Mouse (Mus musculus) monocyte, adult 5-6 weeks (primary cell): ENCODE measurements at regions not wholly inside any gene's neighbourhood (a gene's known extent, or its start where the extent isn't known, plus 50 kb on each side); places are given as distances from the start of the nearest gene placed in this dataset.
"Not testable (repeated sequence)": the region's sequence is repeated elsewhere in the genome, so short reads cannot be mapped to it uniquely, and the experiment has no call there.

Experiments used
- ATAC-seq: fragments of 153-309, 156-312 bp; replicated peaks from 2 replicates; pipeline ENCODE4 v1.8.0; 2017; ENCODE audit warnings: mild to moderate bottlenecking; ENCODE audit not compliant: low TSS enrichment, insufficient number of reproducible peaks, severe bottlenecking, poor library complexity, low FRiP score

- peak; percentile 59 for ATAC-seq
These were observed 84.7 kb upstream of the Tbl1xr1 start for GRCm38 (mm10) chr3:21991681-21992152.

- ATAC-seq = no peak
These were observed 84.2 kb upstream of the Tbl1xr1 start for GRCm38 (mm10) chr3:21992203-21992602.

GRCm38 (mm10) chr3:21993961-21994360 lies 82.5 kb upstream of the Tbl1xr1 start:
- ATAC-seq = no peak

GRCm38 (mm10) chr3:21995566-21996391 lies 80.7 kb upstream of the Tbl1xr1 start:
- no peak for ATAC-seq

GRCm38 (mm10) chr3:21997387-21997786 lies 79.1 kb upstream of the Tbl1xr1 start:
- no peak for ATAC-seq

- no peak for ATAC-seq
These were observed 71.0 kb upstream of the Tbl1xr1 start for GRCm38 (mm10) chr3:22005456-22005855.

GRCm38 (mm10) chr3:22006113-22006512 lies 70.3 kb upstream of the Tbl1xr1 start:
- ATAC-seq = no peak

- no peak for ATAC-seq
These were observed 69.8 kb upstream of the Tbl1xr1 start for GRCm38 (mm10) chr3:22006651-22007050.

GRCm38 (mm10) chr3:22007736-22008135 lies 68.7 kb upstream of the Tbl1xr1 start:
- no peak for ATAC-seq

GRCm38 (mm10) chr3:22008432-22008831 lies 68.0 kb upstream of the Tbl1xr1 start:
- ATAC-seq = no peak

- ATAC-seq = 0 out of 2 replicates have a peak, but pooled peaks have one; percentile 43
These were observed 66.4 kb upstream of the Tbl1xr1 start for GRCm38 (mm10) chr3:22009898-22010699.

GRCm38 (mm10) chr3:22010700-22010991 lies 65.8 kb upstream of the Tbl1xr1 start:
- ATAC-seq = not testable (repeated sequence)

- no peak for ATAC-seq
These were observed 55.0 kb upstream of the Tbl1xr1 start for GRCm38 (mm10) chr3:22021360-22021935.

GRCm38 (mm10) chr3:22022418-22022817 lies 54.0 kb upstream of the Tbl1xr1 start:
- no peak for ATAC-seq

- no peak for ATAC-seq
These were observed 53.4 kb upstream of the Tbl1xr1 start for GRCm38 (mm10) chr3:22023049-22023448.

- ATAC-seq = no peak
These were observed 52.9 kb upstream of the Tbl1xr1 start for GRCm38 (mm10) chr3:22023551-22023950.

GRCm38 (mm10) chr3:22024200-22024599 lies 52.3 kb upstream of the Tbl1xr1 start:
- no peak for ATAC-seq

GRCm38 (mm10) chr3:22025119-22025518 lies 51.3 kb upstream of the Tbl1xr1 start:
- ATAC-seq = no peak

GRCm38 (mm10) chr3:22025615-22026014 lies 50.8 kb upstream of the Tbl1xr1 start:
- no peak for ATAC-seq
